Mouse (Mus musculus) CH12.LX (cell line): ENCODE results near the gene Prrc2a. TPM values are rescaled to one million over a fixed set of nuclear protein-coding genes. Genes with fewer than 3 reads are reported as not detected.

ENCODE experiments used
- DNase-seq: peaks from one replicate; pipeline ENCODE4 v3.0.0-alpha.2; 2013; ENCODE audit errors: extremely low read depth
- H3K27ac ChIP-seq: 2 replicates; pipeline ENCODE4 v1.5.1; 2012; ENCODE audit warnings: low read depth, mild to moderate bottlenecking, control low read depth, moderate library complexity; ENCODE audit not compliant: insufficient read depth
- H3K27me3 ChIP-seq: replicated peaks from 2 replicates; pipeline ENCODE3; 2012; ENCODE audit warnings: inconsistent platforms
- H3K36me3 ChIP-seq, 2 experiments: replicated peaks in 1 of 2; 2 replicates each; pipeline versions ENCODE3 to v1.6.1; 2012; ENCODE audit warnings: inconsistent platforms in 1 of 2, low read length in 1 of 2, mild to moderate bottlenecking in 1 of 2, mixed read lengths in 1 of 2, moderate library complexity in 1 of 2; ENCODE audit not compliant: control insufficient read depth in 1 of 2, insufficient read depth in 1 of 2
- H3K4me1 ChIP-seq, 2 experiments: 2 replicates each; pipeline ENCODE4 v1.6.1; 2012; ENCODE audit warnings: inconsistent platforms in 1 of 2, moderate library complexity in 1 of 2; ENCODE audit not compliant: insufficient read depth in 2 of 2, control insufficient read depth in 1 of 2
- H3K4me2 ChIP-seq: 2 replicates; pipeline ENCODE4 v1.6.1; 2012; ENCODE audit warnings: low read depth, mild to moderate bottlenecking, control low read depth; ENCODE audit not compliant: poor library complexity, insufficient read depth, severe bottlenecking
- H3K4me3 ChIP-seq, 3 experiments: fragments of 150-350 bp in 1 of 3; sonication (generic) in 1 of 3; replicated peaks in 1 of 3; 2 replicates each; pipeline versions ENCODE3 to v1.5.1; 2011 to 2012; ENCODE audit warnings: low read depth in 2 of 3, low read length in 2 of 3, mild to moderate bottlenecking in 2 of 3, moderate library complexity in 2 of 3, control low read depth in 1 of 3, improper control_type of control experiment in 1 of 3, inconsistent platforms in 1 of 3, mixed read lengths in 1 of 3; ENCODE audit not compliant: poor library complexity in 1 of 3
- H3K79me2 ChIP-seq: replicated peaks from 2 replicates; pipeline ENCODE4 v1.6.1; 2012; ENCODE audit warnings: mild to moderate bottlenecking, moderate library complexity; ENCODE audit not compliant: control insufficient read depth, poor library complexity, insufficient read depth, severe bottlenecking; ENCODE audit errors: extremely low read depth
- H3K9ac ChIP-seq: 2 replicates; pipeline ENCODE4 v1.6.1; 2012; ENCODE audit warnings: low read depth, mild to moderate bottlenecking, control low read depth, moderate library complexity; ENCODE audit not compliant: insufficient read depth
- H3K9me3 ChIP-seq: replicated peaks from 2 replicates; pipeline ENCODE3; 2012; ENCODE audit warnings: low read length, inconsistent platforms, mixed read lengths
- BHLHE40 ChIP-seq: IDR thresholded peaks from 2 replicates; pipeline ENCODE4 v1.6.1; 2011; ENCODE audit warnings: mild to moderate bottlenecking, low read depth, low read length, improper control_type of control experiment
- CHD1 ChIP-seq: IDR thresholded peaks from 2 replicates; pipeline ENCODE4 v1.6.1; 2012; ENCODE audit warnings: low read depth, low read length, improper control_type of control experiment, inconsistent platforms
- CHD2 ChIP-seq: IDR thresholded peaks from 2 replicates; pipeline ENCODE4 v1.6.1; 2011; ENCODE audit warnings: low read length, improper control_type of control experiment
- CTCF ChIP-seq, 2 experiments: IDR thresholded peaks in 1 of 2; conservative IDR thresholded peaks in 1 of 2; 2 replicates each; pipeline ENCODE4 v1.5.1; 2011 to 2012; ENCODE audit warnings: low read depth in 2 of 2, low read length in 2 of 2, improper control_type of control experiment in 1 of 2, inconsistent platforms in 1 of 2, mild to moderate bottlenecking in 1 of 2, moderate library complexity in 1 of 2
- ELF1 ChIP-seq: IDR thresholded peaks from 2 replicates; pipeline ENCODE4 v1.6.1; 2014; ENCODE audit warnings: low read depth, mild to moderate bottlenecking, inconsistent platforms, low read length, improper control_type of control experiment
- EP300 ChIP-seq: IDR thresholded peaks from 2 replicates; pipeline ENCODE4 v1.6.1; 2011; ENCODE audit warnings: low read length, improper control_type of control experiment
- ETS1 ChIP-seq: conservative IDR thresholded peaks from 2 replicates; pipeline ENCODE4 v1.6.1; 2012; ENCODE audit warnings: low read depth, mild to moderate bottlenecking, inconsistent platforms, low read length, improper control_type of control experiment, moderate library complexity
- GABPA ChIP-seq: IDR thresholded peaks from 2 replicates; pipeline ENCODE4 v1.6.1; 2012; ENCODE audit warnings: low read depth, low read length, improper control_type of control experiment, inconsistent platforms; ENCODE audit not compliant: insufficient replicate concordance
- HCFC1 ChIP-seq: IDR thresholded peaks from 2 replicates; pipeline ENCODE4 v1.6.1; 2012; ENCODE audit warnings: low read depth, mild to moderate bottlenecking, inconsistent platforms, low read length, improper control_type of control experiment
- JUN ChIP-seq: IDR thresholded peaks from 2 replicates; pipeline ENCODE4 v1.6.1; 2011; ENCODE audit warnings: low read depth, mild to moderate bottlenecking, low read length, improper control_type of control experiment, moderate library complexity; ENCODE audit not compliant: insufficient read depth
- JUND ChIP-seq: conservative IDR thresholded peaks from 2 replicates; pipeline ENCODE4 v1.6.1; 2011; ENCODE audit warnings: low read depth, low read length, improper control_type of control experiment
- MAFK ChIP-seq: IDR thresholded peaks from 2 replicates; pipeline ENCODE4 v1.6.1; 2011; ENCODE audit warnings: low read length, improper control_type of control experiment; ENCODE audit not compliant: insufficient replicate concordance
- MAX ChIP-seq: IDR thresholded peaks from 2 replicates; pipeline ENCODE4 v1.6.1; 2011; ENCODE audit warnings: low read length, improper control_type of control experiment
- MAZ ChIP-seq: IDR thresholded peaks from 2 replicates; pipeline ENCODE4 v1.6.1; 2012; ENCODE audit warnings: low read depth, mild to moderate bottlenecking, inconsistent platforms, low read length, improper control_type of control experiment, moderate library complexity
- MEF2A ChIP-seq: IDR thresholded peaks from 2 replicates; pipeline ENCODE4 v1.6.1; 2014; ENCODE audit warnings: low read depth, mild to moderate bottlenecking, inconsistent platforms, low read length, improper control_type of control experiment, borderline replicate concordance
- MYC ChIP-seq: IDR thresholded peaks from 2 replicates; pipeline ENCODE4 v1.6.1; 2011; ENCODE audit warnings: low read depth, mild to moderate bottlenecking, improper control_type of control experiment, low read length
- NELFE ChIP-seq: IDR thresholded peaks from 2 replicates; pipeline ENCODE4 v1.6.1; 2011; ENCODE audit warnings: low read depth, low read length, improper control_type of control experiment
- NRF1 ChIP-seq: IDR thresholded peaks from 2 replicates; pipeline ENCODE4 v1.6.1; 2014; ENCODE audit warnings: low read depth, mild to moderate bottlenecking, inconsistent platforms, low read length, improper control_type of control experiment, moderate library complexity
- PAX5 ChIP-seq: IDR thresholded peaks from 2 replicates; pipeline ENCODE4 v1.6.1; 2012; ENCODE audit warnings: low read length, inconsistent platforms, mixed read lengths
- POLR2AphosphoS2 ChIP-seq: IDR thresholded peaks from 2 replicates; pipeline ENCODE4 v1.6.1; 2011; ENCODE audit warnings: low read depth, low read length, improper control_type of control experiment
- SIN3A ChIP-seq: IDR thresholded peaks from 2 replicates; pipeline ENCODE4 v1.6.1; 2012; ENCODE audit warnings: low read length, improper control_type of control experiment, inconsistent platforms
- SMC3 ChIP-seq: IDR thresholded peaks from 2 replicates; pipeline ENCODE4 v1.6.1; 2011; ENCODE audit warnings: low read depth, low read length, improper control_type of control experiment
- TCF12 ChIP-seq: IDR thresholded peaks from 2 replicates; pipeline ENCODE4 v1.6.1; 2014; ENCODE audit warnings: low read depth, mild to moderate bottlenecking, inconsistent platforms, low read length, improper control_type of control experiment
- UBTF ChIP-seq: IDR thresholded peaks from 2 replicates; pipeline ENCODE4 v1.6.1; 2012; ENCODE audit warnings: low read depth, mild to moderate bottlenecking, inconsistent platforms, low read length, improper control_type of control experiment, moderate library complexity
- USF2 ChIP-seq: conservative IDR thresholded peaks from 2 replicates; pipeline ENCODE4 v1.6.1; 2011; ENCODE audit warnings: low read depth, low read length, improper control_type of control experiment
- ZMIZ1 ChIP-seq: IDR thresholded peaks from 2 replicates; pipeline ENCODE4 v1.6.1; 2012; ENCODE audit warnings: low read depth, mild to moderate bottlenecking, inconsistent platforms, low read length, improper control_type of control experiment
- ZNF384 ChIP-seq: IDR thresholded peaks from 2 replicates; pipeline ENCODE4 v1.6.1; 2012; ENCODE audit warnings: low read depth, low read length, improper control_type of control experiment, inconsistent platforms
- dilution Hi-C: fragments of 300-500 bp; cut with MboI; formaldehyde crosslinking; loops from 2 replicates; pipeline ENCODE4 v1.14.3; 2020; ENCODE audit warnings: low sequenced_read_pairs; ENCODE audit not compliant: extremely low pct_unique_long_range_greater_than_20kb, extremely low pct_ligation_motif_present
- in situ Hi-C: fragments of 300-500 bp; cut with MboI; formaldehyde crosslinking; loops from 3 replicates; pipeline ENCODE4 v1.14.3; 2019; ENCODE audit warnings: low sequenced_read_pairs, low pct_ligation_motif_present, low pct_unique_long_range_greater_than_20kb, mixed read lengths
- polyA plus RNA-seq: library from polyadenylated mRNA; unstranded; fragments of >175 nt; gene quantifications from 2 replicates; pipeline ENCODE4 v1.2.1, GENCODE M21; 2012; ENCODE audit warnings: low read depth; ENCODE audit not compliant: insufficient read length
- total RNA-seq, 2 experiments: library from RNA; depleted of rRNA; stranded (reverse); fragments of 300-350 nt in 1 of 2; fragments of >200 nt in 1 of 2; gene quantifications; 2 replicates each; pipeline ENCODE4 v1.2.3; 2012 to 2014

The Prrc2a gene
- total and polyA plus RNA-seq, 3 experiments = 31.3 to 313 (median 80.4) TPM

- dilution Hi-C loops = no loop called here
- no peaks in the 10 kb centered on the region for H3K9me3 ChIP-seq
- no peak overlapping the region for H3K27ac ChIP-seq
- H3K4me3 ChIP-seq = no peak overlapping the region
- DNase-seq = no peak
- H3K4me2 ChIP-seq = no peak overlapping the region
- no peaks in the 10 kb centered on the region for H3K27me3 ChIP-seq
- TF ChIP-seq ETS1 = no peak
- TF ChIP-seq NELFE = no peak
- no peak for TF ChIP-seq ZNF384
- TF ChIP-seq JUND = no peak
- TF ChIP-seq EP300 = no peak
- no peak for TF ChIP-seq MAFK
- no peak for TF ChIP-seq JUN
- no peak for TF ChIP-seq TCF12
- no peak for TF ChIP-seq BHLHE40
- no peak for TF ChIP-seq POLR2AphosphoS2
- no peak for TF ChIP-seq MEF2A
- no peak for TF ChIP-seq NRF1
- no peak for TF ChIP-seq MAX
- TF ChIP-seq HCFC1 = no peak
- no peak for TF ChIP-seq SIN3A
- TF ChIP-seq USF2 = no peak
- TF ChIP-seq MAZ = no peak
- TF ChIP-seq ZMIZ1 = no peak
- H3K9ac ChIP-seq = no peak overlapping the region
- in situ Hi-C loops = no loop called here
- H3K36me3 ChIP-seq = peaks cover 11 to 41% of the 10 kb centered on the region in 2 experiments
- peaks cover 32% of the 10 kb centered on the region for H3K79me2 ChIP-seq
- H3K4me1 ChIP-seq = peaks cover 0 to 19% of the 10 kb centered on the region in 2 experiments; a peak in 2 of 4 replicates
Observed at GRCm38 (mm10) chr17:35133517-35133916, 31.2 kb downstream of the Prrc2a start.

GRCm38 (mm10) chr17:35132174-35132560 lies 32.5 kb downstream of the Prrc2a start:
- Histone ChIP-seq H3K36me3 (peaks cover 13 to 38% of the 10 kb centered on the region in 2 experiments), H3K9me3 (no peaks in the 10 kb centered on the region), H3K4me1 (peaks cover 5 to 23% of the 10 kb centered on the region in 2 experiments), H3K9ac (no peak overlapping the region), H3K4me3 (no peak overlapping the region), H3K27ac (no peak overlapping the region), H3K79me2 (peaks cover 29% of the 10 kb centered on the region), H3K4me2 (no peak overlapping the region), H3K27me3 (no peaks in the 10 kb centered on the region)
- DNase-seq = no peak
- in situ Hi-C loops (no loop called here), dilution Hi-C loops (no loop called here)
- TF ChIP-seq GABPA (no peak), SIN3A (no peak), UBTF (no peak), CHD1 (no peak), SMC3 (no peak), ETS1 (no peak), CTCF (conservative IDR thresholded peaks at IDR 0.05 in 1 of 2, IDR thresholded peaks at IDR 0.05 in 1 of 2; ENCODE audit: low read depth in 2 of 2, low read length in 2 of 2) (no peak), PAX5 (no peak), ELF1 (no peak), MYC (no peak), CHD2 (no peak)
